Mouse (Mus musculus): ENCODE measurements at regions not wholly inside any gene's neighbourhood (a gene's known extent, or its start where the extent isn't known, plus 50 kb on each side); places are given as distances from the start of the nearest gene placed in this dataset.

- TF ChIP-seq CTCF (conservative IDR thresholded peaks at IDR 0.05 in 1 of 2, IDR thresholded peaks at IDR 0.05 in 1 of 2; ENCODE audit: low read depth in 2 of 2, low read length in 2 of 2), result no peak
- no peak for TF ChIP-seq ETS1 (conservative IDR thresholded peaks at IDR 0.05; ENCODE audit: low read depth, low read length)
- no peak for TF ChIP-seq USF1 (IDR thresholded peaks at IDR 0.05; ENCODE audit: low read depth, low read length)
- no peak for TF ChIP-seq POLR2A (IDR thresholded peaks at IDR 0.05; ENCODE audit: low read depth, low read length)
Observed at GRCm38 (mm10) chr15:61244511-61244910, 321.7 kb upstream of the A1bg start.

Measured in CH12.LX (cell line).